In genomic region chr2:141711785-141712184, GRCm38 (mm10) we compare ENCODE assay signal across 22 mouse cellular contexts.
DNase-seq lines count a peak whose midpoint lies in the region; ATAC-seq lines count a peak whose summit lies in the region.
"Had no signal": no experiment of that assay in that cellular context is flagged by ENCODE, and none has a peak within 500 bp of the region (broad histone marks: within the 10 kb centered on the region; RNA-seq: fewer than 3 reads in every experiment).

No protein-coding gene starts in this region.

- peaks cover 10% of the 10 kb centered on the region; the same call in 1 of the 2 replicates for H3K4me1 ChIP-seq in neural tube, embryonic 13.5 days (replicated peaks)
- H3K4me1 ChIP-seq in forebrain, embryonic 14.5 days (ENCODE audit: control insufficient read depth, insufficient read depth, low read length), result peaks cover 6% of the 10 kb centered on the region; the same call in 1 of the 2 replicates
- no peaks in the 10 kb centered on the region for H3K4me1 ChIP-seq in neural tube, embryonic 14.5 days (ENCODE audit: control insufficient read depth, insufficient read depth, low read length)
- no peaks in the 10 kb centered on the region for H3K4me1 ChIP-seq in heart, embryonic 10.5 days
- H3K4me1 ChIP-seq: embryonic facial prominence, embryonic 13.5 days; hindbrain, embryonic 12.5 days had no signal

- H3K36me3 ChIP-seq in neural tube, embryonic 13.5 days, result no peaks in the 10 kb centered on the region
- no peaks in the 10 kb centered on the region for H3K36me3 ChIP-seq in forebrain, embryonic 14.5 days (ENCODE audit: control insufficient read depth, insufficient read depth, low read length)
- H3K36me3 ChIP-seq in neural tube, embryonic 14.5 days (ENCODE audit: control insufficient read depth, insufficient read depth, low read length), result no peaks in the 10 kb centered on the region
- H3K36me3 ChIP-seq in heart, embryonic 10.5 days, result no peaks in the 10 kb centered on the region
- H3K36me3 ChIP-seq: embryonic facial prominence, embryonic 13.5 days; G1E; hindbrain, embryonic 12.5 days had no signal

- DNase-seq in neural tube, embryonic 10.5 days (ENCODE audit: extremely low spot score, low spot score), result no peak
- peak; percentile 4 for DNase-seq in forebrain, embryonic 14.5 days (ENCODE audit: low spot score)
- no peak for DNase-seq in heart, embryonic 10.5 days (ENCODE audit: low spot score)
- no peak for DNase-seq in B cell, adult 2 months
- DNase-seq: adrenal gland, postnatal 14 days; cerebellum, adult 11-12 months; cerebellum, adult 9-10 months; cerebellum, postnatal 25 days; gastrocnemius, adult 2 months; gastrocnemius, postnatal 36 days; heart, adult 11 months; heart, postnatal 10 days; heart, postnatal 4 days had no signal

- 0 out of 2 replicates have a peak, but pooled peaks have one; percentile 32 for ATAC-seq in neural tube, embryonic 13.5 days (ENCODE audit: low read depth)
- peak; percentile 43 for ATAC-seq in forebrain, embryonic 14.5 days
- ATAC-seq in neural tube, embryonic 14.5 days (ENCODE audit: low read depth), result peak; percentile 46; the same call in 1 of the 2 replicates
- ATAC-seq: CD4-positive, CD25-positive, alpha-beta regulatory T cell, adult 4 months; hindbrain, embryonic 16.5 days; inflammation-experienced regulatory T-cells, adult 6 months; intestine, postnatal 0 days had no signal

- 43% methylated on average over 2 of the region's 2 CpGs for WGBS in neural tube, embryonic 13.5 days
- WGBS in forebrain, embryonic 14.5 days, result 11% methylated on average over 2 of the region's 2 CpGs
- WGBS in neural tube, embryonic 14.5 days, result 33% methylated on average over 2 of the region's 2 CpGs
- 86% methylated on average over 2 of the region's 2 CpGs for WGBS in heart, embryonic 10.5 days

- H3K4me3 ChIP-seq in neural tube, embryonic 13.5 days, result no peak overlapping the region
- no peak overlapping the region for H3K4me3 ChIP-seq in forebrain, embryonic 14.5 days (ENCODE audit: low read depth, low read length)
- no peak overlapping the region for H3K4me3 ChIP-seq in neural tube, embryonic 14.5 days (ENCODE audit: low read depth, low read length)
- H3K4me3 ChIP-seq in heart, embryonic 10.5 days, result no peak overlapping the region
- H3K4me3 ChIP-seq: embryonic facial prominence, embryonic 13.5 days; gastrocnemius, adult 2 months; hindbrain, embryonic 12.5 days had no signal

- H3K27me3 ChIP-seq in neural tube, embryonic 13.5 days, result no peaks in the 10 kb centered on the region
- no peaks in the 10 kb centered on the region for H3K27me3 ChIP-seq in forebrain, embryonic 14.5 days (replicated peaks; ENCODE audit: control insufficient read depth, insufficient read depth, low read length)
- H3K27me3 ChIP-seq in neural tube, embryonic 14.5 days (ENCODE audit: control insufficient read depth, insufficient read depth, low read length), result no peaks in the 10 kb centered on the region
- H3K27me3 ChIP-seq in heart, embryonic 10.5 days (ENCODE audit: insufficient read depth, poor library complexity, severe bottlenecking), result no peaks in the 10 kb centered on the region
- H3K27me3 ChIP-seq: embryonic facial prominence, embryonic 13.5 days; hindbrain, embryonic 12.5 days had no signal

- no peak overlapping the region for H3K4me2 ChIP-seq in neural tube, embryonic 13.5 days
- H3K4me2 ChIP-seq in forebrain, embryonic 14.5 days (ENCODE audit: low read length), result no peak overlapping the region
- H3K4me2 ChIP-seq in neural tube, embryonic 14.5 days (ENCODE audit: low read depth, low read length), result no peak overlapping the region
- H3K4me2 ChIP-seq: embryonic facial prominence, embryonic 13.5 days; hindbrain, embryonic 12.5 days had no signal

- H3K9me3 ChIP-seq in neural tube, embryonic 13.5 days, result no peaks in the 10 kb centered on the region
- H3K9me3 ChIP-seq in forebrain, embryonic 14.5 days (replicated peaks; ENCODE audit: control insufficient read depth, low read length), result no peaks in the 10 kb centered on the region
- no peaks in the 10 kb centered on the region for H3K9me3 ChIP-seq in neural tube, embryonic 14.5 days (ENCODE audit: control insufficient read depth, low read length)
- H3K9me3 ChIP-seq in heart, embryonic 10.5 days, result no peaks in the 10 kb centered on the region
- H3K9me3 ChIP-seq: embryonic facial prominence, embryonic 13.5 days; hindbrain, embryonic 12.5 days had no signal

- H3K9ac ChIP-seq in neural tube, embryonic 13.5 days, result no peak overlapping the region
- no peak overlapping the region for H3K9ac ChIP-seq in forebrain, embryonic 14.5 days (ENCODE audit: low read length)
- no peak overlapping the region for H3K9ac ChIP-seq in neural tube, embryonic 14.5 days (replicated peaks; ENCODE audit: low read depth, low read length)
- H3K9ac ChIP-seq: embryonic facial prominence, embryonic 13.5 days; hindbrain, embryonic 12.5 days had no signal

- no peak overlapping the region for H3K27ac ChIP-seq in neural tube, embryonic 13.5 days (replicated peaks)
- no peak overlapping the region for H3K27ac ChIP-seq in forebrain, embryonic 14.5 days (ENCODE audit: low read depth, low read length)
- no peak overlapping the region for H3K27ac ChIP-seq in neural tube, embryonic 14.5 days (ENCODE audit: low read depth, low read length)
- H3K27ac ChIP-seq in heart, embryonic 10.5 days, result no peak overlapping the region
- H3K27ac ChIP-seq: embryonic facial prominence, embryonic 13.5 days; gastrocnemius, adult 2 months; hindbrain, embryonic 12.5 days had no signal
